Mouse (Mus musculus) forebrain, postnatal 0 days (tissue): ENCODE measurements around the gene 4930435E12Rik. TPM values are rescaled to one million over a fixed set of nuclear protein-coding genes. Genes with fewer than 3 reads are reported as not detected.
A peak's percentile ranks its signal among the peaks of the same experiment; 100 is the strongest.

Source experiments
- ATAC-seq: fragments of 200-750 bp; cut with Nextera tagmentation; 2 replicates; pipeline ENCODE4 v1.8.0; 2017; ENCODE audit warnings: mild to moderate bottlenecking, moderate library complexity
- DNase-seq: peaks from one replicate; pipeline ENCODE4 v3.0.0-alpha.2; 2015
- H3K27ac ChIP-seq: fragments of 300-500 bp; sonication (generic); 2 replicates; pipeline ENCODE4 v1.5.1; 2014; ENCODE audit warnings: low read depth, mild to moderate bottlenecking, antibody characterized with exemption, low read length, moderate library complexity, mixed read lengths
- H3K27me3 ChIP-seq: fragments of 300-500 bp; sonication (generic); 2 replicates; pipeline ENCODE4 v1.6.1; 2014; ENCODE audit warnings: mild to moderate bottlenecking, low read length, mixed read lengths; ENCODE audit not compliant: insufficient read depth
- H3K36me3 ChIP-seq: fragments of 300-500 bp; sonication (generic); 2 replicates; pipeline ENCODE4 v1.6.1; 2014; ENCODE audit warnings: mild to moderate bottlenecking, moderate library complexity; ENCODE audit not compliant: insufficient read depth
- H3K4me1 ChIP-seq: fragments of 300-500 bp; sonication (generic); 2 replicates; pipeline ENCODE4 v1.6.1; 2014; ENCODE audit warnings: antibody characterized with exemption; ENCODE audit not compliant: insufficient read depth
- H3K4me2 ChIP-seq: fragments of 300-500 bp; sonication (generic); 2 replicates; pipeline ENCODE4 v1.6.1; 2014; ENCODE audit warnings: low read depth, mild to moderate bottlenecking, moderate library complexity
- H3K4me3 ChIP-seq: fragments of 300-500 bp; sonication (generic); 2 replicates; pipeline ENCODE4 v1.5.1; 2014; ENCODE audit warnings: low read depth, low read length, mixed read lengths
- H3K9ac ChIP-seq: fragments of 300-500 bp; sonication (generic); 2 replicates; pipeline ENCODE4 v1.6.1; 2014; ENCODE audit warnings: mild to moderate bottlenecking
- H3K9me3 ChIP-seq: fragments of 300-500 bp; sonication (generic); 2 replicates; pipeline ENCODE4 v1.6.1; 2016; ENCODE audit warnings: low read length
- CTCF ChIP-seq: sonication (generic); IDR thresholded peaks from 2 replicates; pipeline ENCODE4 v1.5.1; 2016; ENCODE audit warnings: antibody characterized with exemption, control low read depth, low read depth
- WGBS: fragments of 180-500 bp; shearing (Covaris S2); extraction: QIAGEN DNeasy Blood & Tissue Kit; methylation state at CpG from one replicate; pipeline ENCODE4 v1.1.7; 2014; 5-methylcytosine and 5-hydroxymethylcytosine counted together
- polyA plus RNA-seq: library from polyadenylated mRNA; unstranded; fragments of >200 nt; fragmentation: Nextera tagmentation; extraction: Ambion mirVana; gene quantifications from 2 replicates; pipeline ENCODE4 v1.2.1, GENCODE M21; 2015
- total RNA-seq: library from RNA; depleted of rRNA; stranded (reverse); fragments of >200 nt; gene quantifications from 2 replicates; pipeline ENCODE4 v1.2.3, GENCODE M21; 2014; rRNA removed

Gene 4930435E12Rik
- total and polyA plus RNA-seq, 2 experiments from 2014 or later = not detected

- DNase-seq (no peak), ATAC-seq (no peak)
- Histone ChIP-seq H3K9me3 (no peaks in the 10 kb centered on the region), H3K9ac (no peak overlapping the region), H3K4me1 (no peaks in the 10 kb centered on the region), H3K4me2 (no peak overlapping the region), H3K36me3 (peaks cover 27% of the 10 kb centered on the region), H3K27me3 (no peaks in the 10 kb centered on the region), H3K27ac (no peak overlapping the region), H3K4me3 (no peak overlapping the region)
- WGBS = 94% methylated on average over 6 of the region's 6 CpGs
- TF ChIP-seq CTCF = no peak
Measured at GRCm38 (mm10) chr16:38771145-38771544, 57.4 kb downstream of the 4930435E12Rik start.

- H3K4me2 ChIP-seq = no peak overlapping the region
- WGBS = 88% methylated on average over 9 of the region's 9 CpGs
- no peak overlapping the region for H3K27ac ChIP-seq
- H3K4me1 ChIP-seq = no peaks in the 10 kb centered on the region
- no peak for TF ChIP-seq CTCF
- H3K9me3 ChIP-seq = no peaks in the 10 kb centered on the region
- H3K4me3 ChIP-seq = no peak overlapping the region
- no peaks in the 10 kb centered on the region for H3K27me3 ChIP-seq
- H3K9ac ChIP-seq = no peak overlapping the region
- peaks cover 36% of the 10 kb centered on the region for H3K36me3 ChIP-seq
- ATAC-seq (no peak), DNase-seq (no peak)
Measured at GRCm38 (mm10) chr16:38769529-38769928, 59.0 kb downstream of the 4930435E12Rik start.

- H3K4me2 ChIP-seq = no peak overlapping the region
- no peak overlapping the region for H3K27ac ChIP-seq
- DNase-seq (no peak), ATAC-seq (no peak)
- peaks cover 44% of the 10 kb centered on the region for H3K36me3 ChIP-seq
- H3K9ac ChIP-seq = no peak overlapping the region
- 86% methylated on average over 8 of the region's 8 CpGs for whole genome bisulfite sequencing
- H3K9me3 ChIP-seq = no peaks in the 10 kb centered on the region
- H3K27me3 ChIP-seq = no peaks in the 10 kb centered on the region
- no peaks in the 10 kb centered on the region for H3K4me1 ChIP-seq
- no peak overlapping the region for H3K4me3 ChIP-seq
- TF ChIP-seq CTCF = no peak
Measured at GRCm38 (mm10) chr16:38768386-38768785, 60.2 kb downstream of the 4930435E12Rik start.

DNA sequence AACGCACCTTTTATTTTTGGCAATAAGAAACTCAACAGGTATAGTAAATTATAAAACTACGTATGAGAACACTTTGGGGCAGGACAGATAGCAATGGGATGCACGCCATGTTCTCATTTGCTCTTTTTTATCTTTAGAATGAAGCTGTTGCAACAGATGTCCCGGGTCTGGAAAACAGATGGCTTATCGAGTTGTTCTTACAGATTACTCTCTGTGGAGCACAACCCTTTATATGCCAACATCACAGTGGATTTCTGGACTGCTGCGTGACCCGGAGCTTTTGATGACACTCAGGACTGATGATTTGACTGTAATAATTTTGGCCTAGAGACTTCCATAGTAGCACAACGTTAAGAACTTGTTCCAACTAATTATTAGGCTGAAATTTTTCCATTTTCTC lies 60.8 kb downstream of the 4930435E12Rik start:
- ATAC-seq (no peak), DNase-seq (peak; percentile 17)
- Histone ChIP-seq H3K4me2 (no peak overlapping the region), H3K27me3 (no peaks in the 10 kb centered on the region), H3K27ac (no peak overlapping the region), H3K36me3 (peaks cover 48% of the 10 kb centered on the region), H3K4me3 (no peak overlapping the region), H3K4me1 (no peaks in the 10 kb centered on the region), H3K9ac (no peak overlapping the region), H3K9me3 (no peaks in the 10 kb centered on the region)
- TF ChIP-seq CTCF = no peak
- WGBS = 75% methylated on average over 8 of the region's 8 CpGs

GRCm38 (mm10) chr16:38766671-38767070 lies 61.9 kb downstream of the 4930435E12Rik start:
- Histone ChIP-seq H3K36me3 (peaks cover 53% of the 10 kb centered on the region), H3K4me1 (no peaks in the 10 kb centered on the region), H3K27ac (no peak overlapping the region), H3K9ac (no peak overlapping the region), H3K4me2 (no peak overlapping the region), H3K4me3 (no peak overlapping the region), H3K9me3 (no peaks in the 10 kb centered on the region), H3K27me3 (no peaks in the 10 kb centered on the region)
- TF ChIP-seq CTCF = no peak
- no peak for DNase-seq
- ATAC-seq = no peak
- WGBS = 69% methylated on average over 3 of the region's 3 CpGs

DNA sequence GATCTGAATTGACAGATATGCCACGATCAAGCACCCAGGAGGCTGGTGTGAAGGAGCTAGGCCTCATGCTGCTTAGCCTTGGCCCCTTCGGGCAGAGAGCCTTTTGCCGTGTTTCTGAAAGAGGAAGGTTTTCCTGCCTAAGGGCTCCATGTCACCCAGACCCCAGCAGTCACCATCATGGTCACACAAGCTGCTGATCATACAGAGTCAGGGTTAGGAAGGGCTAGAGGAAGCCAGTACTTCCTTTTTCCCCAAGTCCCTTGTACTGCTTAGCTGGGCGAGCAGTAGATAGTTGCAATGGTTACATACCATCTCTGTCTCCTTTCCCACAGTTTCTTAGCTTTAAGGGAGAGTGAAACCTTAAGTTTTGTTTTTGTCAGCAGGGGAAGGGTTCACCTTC lies 65.0 kb downstream of the 4930435E12Rik start:
- no peak overlapping the region for H3K27ac ChIP-seq
- no peak overlapping the region for H3K4me2 ChIP-seq
- ATAC-seq (no peak), DNase-seq (no peak)
- no peak overlapping the region for H3K4me3 ChIP-seq
- peaks cover 63% of the 10 kb centered on the region for H3K36me3 ChIP-seq
- no peaks in the 10 kb centered on the region for H3K9me3 ChIP-seq
- TF ChIP-seq CTCF = no peak
- no peak overlapping the region for H3K9ac ChIP-seq
- 89% methylated on average over 4 of the region's 4 CpGs for whole genome bisulfite sequencing
- no peaks in the 10 kb centered on the region for H3K27me3 ChIP-seq
- H3K4me1 ChIP-seq = no peaks in the 10 kb centered on the region

DNA sequence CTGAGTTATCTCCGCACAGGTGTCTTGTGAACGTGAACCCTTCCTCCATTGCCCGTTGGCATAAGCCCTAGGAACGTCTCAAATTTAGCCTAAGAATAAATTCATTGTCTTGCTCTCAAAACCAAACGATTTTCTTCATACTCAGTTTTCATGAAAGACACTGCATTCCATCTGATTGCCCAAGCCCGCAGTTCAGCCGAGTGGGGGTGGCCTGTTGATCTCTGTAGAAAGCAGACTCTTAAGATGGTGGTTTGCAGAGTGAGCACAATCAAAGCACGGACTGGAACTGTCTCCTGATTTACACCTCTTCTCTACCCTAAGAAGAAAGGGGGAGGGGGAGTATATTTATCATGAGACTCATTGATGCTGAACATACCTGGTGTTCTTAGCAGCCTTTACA lies 66.1 kb downstream of the 4930435E12Rik start:
- H3K27ac ChIP-seq = no peak overlapping the region
- no peaks in the 10 kb centered on the region for H3K9me3 ChIP-seq
- H3K4me1 ChIP-seq = no peaks in the 10 kb centered on the region
- DNase-seq = no peak
- no peak overlapping the region for H3K9ac ChIP-seq
- TF ChIP-seq CTCF = no peak
- H3K4me3 ChIP-seq = no peak overlapping the region
- no peak for ATAC-seq
- H3K27me3 ChIP-seq = no peaks in the 10 kb centered on the region
- H3K36me3 ChIP-seq = peaks cover 58% of the 10 kb centered on the region
- WGBS = 89% methylated on average over 8 of the region's 8 CpGs
- H3K4me2 ChIP-seq = no peak overlapping the region

Other genes with a start within 250 kb of the 4930435E12Rik start
- 7.7 and 9.6 TPM in 2 replicates for gene Arhgap31, start 115.5 kb downstream of the 4930435E12Rik start, total RNA-seq
- gene Arhgap31, start 115.5 kb downstream of the 4930435E12Rik start, polyA plus RNA-seq = 1.8 and 2.4 TPM in 2 replicates
- gene B4galt4, start 86.5 kb downstream of the 4930435E12Rik start, total RNA-seq = 25.0 and 32.9 TPM in 2 replicates
- gene B4galt4, start 86.5 kb downstream of the 4930435E12Rik start, polyA plus RNA-seq = 26.6 and 27.3 TPM in 2 replicates
- 0.15 and 1.3 TPM in 2 replicates for gene Upk1b, start 28.4 kb downstream of the 4930435E12Rik start, total RNA-seq
- gene Upk1b, start 28.4 kb downstream of the 4930435E12Rik start, polyA plus RNA-seq = 0.57 and 0.62 TPM in 2 replicates
- gene Igsf11, start 63.9 kb upstream of the 4930435E12Rik start, total RNA-seq = 10.8 and 12.2 TPM in 2 replicates
- 1.8 and 2.6 TPM in 2 replicates for gene Igsf11, start 63.9 kb upstream of the 4930435E12Rik start, polyA plus RNA-seq